Mouse (Mus musculus) kidney, embryonic 15.5 days (tissue): ENCODE measurements around the gene Pip4k2a. TPM values are rescaled to one million over a fixed set of nuclear protein-coding genes. Genes with fewer than 3 reads are reported as not detected.

Experiments used
- ATAC-seq: fragments of 200-750 bp; cut with Nextera tagmentation; replicated peaks from 2 replicates; pipeline ENCODE4 v1.8.0; 2017; ENCODE audit warnings: moderate TSS enrichment; ENCODE audit not compliant: low FRiP score
- H3K27ac ChIP-seq: fragments of 300-500 bp; sonication (generic); 2 replicates; pipeline ENCODE4 v1.5.1; 2015; ENCODE audit warnings: mild to moderate bottlenecking, inconsistent platforms
- H3K27me3 ChIP-seq: fragments of 300-500 bp; sonication (generic); 2 replicates; pipeline ENCODE4 v1.6.1; 2015; ENCODE audit warnings: inconsistent platforms
- H3K36me3 ChIP-seq: fragments of 300-500 bp; sonication (generic); 2 replicates; pipeline ENCODE4 v1.6.1; 2015; ENCODE audit warnings: inconsistent platforms
- H3K4me1 ChIP-seq: fragments of 300-500 bp; sonication (generic); 2 replicates; pipeline ENCODE4 v1.6.1; 2015; ENCODE audit warnings: inconsistent platforms
- H3K4me2 ChIP-seq: fragments of 300-500 bp; sonication (generic); 2 replicates; pipeline ENCODE4 v1.6.1; 2015; ENCODE audit warnings: moderate library complexity, mild to moderate bottlenecking, inconsistent platforms
- H3K4me3 ChIP-seq: fragments of 300-500 bp; sonication (generic); replicated peaks from 2 replicates; pipeline ENCODE4 v1.5.1; 2015; ENCODE audit warnings: mild to moderate bottlenecking, inconsistent platforms
- H3K9ac ChIP-seq: fragments of 300-500 bp; sonication (generic); 2 replicates; pipeline ENCODE4 v1.6.1; 2015; ENCODE audit warnings: mild to moderate bottlenecking, inconsistent platforms
- H3K9me3 ChIP-seq: fragments of 300-500 bp; sonication (generic); replicated peaks from 2 replicates; pipeline ENCODE4 v1.6.1; 2016; ENCODE audit warnings: inconsistent platforms
- WGBS: fragments of 180-500 bp; shearing (Covaris S2); methylation state at CpG from one replicate; pipeline ENCODE4 v1.1.7; 2015; ENCODE audit warnings: mixed read lengths; 5-methylcytosine and 5-hydroxymethylcytosine counted together
- polyA plus RNA-seq: library from polyadenylated mRNA; unstranded; fragments of >200 nt; fragmentation: Nextera tagmentation; extraction: Ambion mirVana; gene quantifications from 2 replicates; pipeline ENCODE4 v1.2.1, GENCODE M21; 2015

Pip4k2a gene
- polyA plus RNA-seq, 1 experiment from 2014 or later, result 13.2 TPM

GRCm38 (mm10) chr2:18842527-18842926, 155.4 kb downstream of the Pip4k2a start:
- H3K4me1 ChIP-seq, result no peaks in the 10 kb centered on the region
- no peak overlapping the region for H3K27ac ChIP-seq
- WGBS, result 89% methylated on average over 6 of the region's 6 CpGs
- no peak overlapping the region for H3K9ac ChIP-seq
- H3K9me3 ChIP-seq, result no peaks in the 10 kb centered on the region
- no peaks in the 10 kb centered on the region for H3K27me3 ChIP-seq
- H3K4me2 ChIP-seq, result no peak overlapping the region
- ATAC-seq, result no peak
- H3K36me3 ChIP-seq, result peaks cover 42% of the 10 kb centered on the region
- H3K4me3 ChIP-seq, result no peak overlapping the region

- Histone ChIP-seq H3K27me3 (no peaks in the 10 kb centered on the region), H3K9ac (no peak overlapping the region), H3K9me3 (no peaks in the 10 kb centered on the region), H3K27ac (no peak overlapping the region), H3K36me3 (peaks cover 31% of the 10 kb centered on the region), H3K4me3 (no peak overlapping the region), H3K4me2 (no peak overlapping the region), H3K4me1 (no peaks in the 10 kb centered on the region)
- ATAC-seq, result no peak
- WGBS, result 90% methylated on average over 8 of the region's 8 CpGs
Measured at GRCm38 (mm10) chr2:18841051-18841450, 156.9 kb downstream of the Pip4k2a start.

- no peak overlapping the region for H3K4me3 ChIP-seq
- H3K4me2 ChIP-seq, result no peak overlapping the region
- no peak for ATAC-seq
- peaks cover 17% of the 10 kb centered on the region for H3K36me3 ChIP-seq
- no peak overlapping the region for H3K27ac ChIP-seq
- 85% methylated on average over 4 of the region's 4 CpGs for WGBS
- H3K4me1 ChIP-seq, result no peaks in the 10 kb centered on the region
- H3K9ac ChIP-seq, result no peak overlapping the region
- no peaks in the 10 kb centered on the region for H3K9me3 ChIP-seq
- H3K27me3 ChIP-seq, result no peaks in the 10 kb centered on the region
Measured at GRCm38 (mm10) chr2:18839532-18839931, 158.4 kb downstream of the Pip4k2a start.

- H3K27me3 ChIP-seq, result no peaks in the 10 kb centered on the region
- no peak for ATAC-seq
- H3K9me3 ChIP-seq, result no peaks in the 10 kb centered on the region
- WGBS, result 95% methylated on average over 12 of the region's 12 CpGs
- no peak overlapping the region for H3K4me2 ChIP-seq
- no peak overlapping the region for H3K9ac ChIP-seq
- no peak overlapping the region for H3K27ac ChIP-seq
- H3K4me1 ChIP-seq, result no peaks in the 10 kb centered on the region
- no peak overlapping the region for H3K4me3 ChIP-seq
- H3K36me3 ChIP-seq, result 0 out of 2 replicates have a peak, but pooled peaks cover 3% of the 10 kb centered on the region
Measured at GRCm38 (mm10) chr2:18835266-18835908, 162.5 kb downstream of the Pip4k2a start.

- no peaks in the 10 kb centered on the region for H3K27me3 ChIP-seq
- H3K4me3 ChIP-seq, result no peak overlapping the region
- H3K27ac ChIP-seq, result no peak overlapping the region
- 88% methylated on average over 9 of the region's 9 CpGs for WGBS
- no peaks in the 10 kb centered on the region for H3K4me1 ChIP-seq
- no peak for ATAC-seq
- H3K9ac ChIP-seq, result no peak overlapping the region
- no peak overlapping the region for H3K4me2 ChIP-seq
- H3K9me3 ChIP-seq, result no peaks in the 10 kb centered on the region
- no peaks in the 10 kb centered on the region for H3K36me3 ChIP-seq
Measured at GRCm38 (mm10) chr2:18833024-18833590, 164.8 kb downstream of the Pip4k2a start.

GRCm38 (mm10) chr2:18831031-18831774, 166.7 kb downstream of the Pip4k2a start:
- 40% methylated on average over 6 of the region's 6 CpGs for WGBS

GRCm38 (mm10) chr2:18822711-18823110, 175.2 kb downstream of the Pip4k2a start:
- Histone ChIP-seq H3K9ac (no peak overlapping the region), H3K36me3 (no peaks in the 10 kb centered on the region), H3K9me3 (no peaks in the 10 kb centered on the region), H3K4me2 (no peak overlapping the region), H3K4me3 (no peak overlapping the region), H3K27ac (no peak overlapping the region), H3K4me1 (peaks cover 20% of the 10 kb centered on the region), H3K27me3 (no peaks in the 10 kb centered on the region)
- WGBS, result 63% methylated on average over 9 of the region's 9 CpGs
- ATAC-seq, result no peak

More at GRCm38 (mm10) chr2:18831031-18831774, 166.7 kb downstream of the Pip4k2a start:
- no peak overlapping the region for H3K4me2 ChIP-seq
- no peaks in the 10 kb centered on the region for H3K4me1 ChIP-seq
- H3K9me3 ChIP-seq, result no peaks in the 10 kb centered on the region
- no peak for ATAC-seq
- H3K27me3 ChIP-seq, result no peaks in the 10 kb centered on the region
- H3K36me3 ChIP-seq, result no peaks in the 10 kb centered on the region
- no peak overlapping the region for H3K9ac ChIP-seq
- no peak overlapping the region for H3K27ac ChIP-seq
- no peak overlapping the region for H3K4me3 ChIP-seq

- no peaks in the 10 kb centered on the region for H3K36me3 ChIP-seq
- no peaks in the 10 kb centered on the region for H3K9me3 ChIP-seq
- H3K27ac ChIP-seq, result peak overlapping the region; percentile 41
- H3K9ac ChIP-seq, result no peak overlapping the region
- H3K4me2 ChIP-seq, result peak overlapping the region; percentile 53
- H3K4me3 ChIP-seq, result peak overlapping the region; percentile 24
- H3K27me3 ChIP-seq, result no peaks in the 10 kb centered on the region
- WGBS, result 33% methylated on average over 18 of the region's 18 CpGs
- ATAC-seq, result peak; percentile 80
- H3K4me1 ChIP-seq, result peaks cover 20% of the 10 kb centered on the region
Measured at GRCm38 (mm10) chr2:18821451-18822379, 176.2 kb downstream of the Pip4k2a start.

GRCm38 (mm10) chr2:18819520-18819919, 178.4 kb downstream of the Pip4k2a start:
- no peak overlapping the region for H3K27ac ChIP-seq
- no peaks in the 10 kb centered on the region for H3K9me3 ChIP-seq
- H3K9ac ChIP-seq, result no peak overlapping the region
- H3K4me2 ChIP-seq, result no peak overlapping the region
- 82% methylated on average over 7 of the region's 7 CpGs for WGBS
- H3K36me3 ChIP-seq, result no peaks in the 10 kb centered on the region
- no peaks in the 10 kb centered on the region for H3K27me3 ChIP-seq
- no peak for ATAC-seq
- no peak overlapping the region for H3K4me3 ChIP-seq
- H3K4me1 ChIP-seq, result peaks cover 20% of the 10 kb centered on the region

- no peak overlapping the region for H3K9ac ChIP-seq
- H3K27ac ChIP-seq, result no peak overlapping the region
- H3K36me3 ChIP-seq, result no peaks in the 10 kb centered on the region
- no peaks in the 10 kb centered on the region for H3K27me3 ChIP-seq
- H3K4me1 ChIP-seq, result peaks cover under 1% of the 10 kb centered on the region; the same call in 1 of the 2 replicates
- WGBS, result 84% methylated on average over 2 of the region's 2 CpGs
- H3K4me3 ChIP-seq, result no peak overlapping the region
- no peaks in the 10 kb centered on the region for H3K9me3 ChIP-seq
- no peak for ATAC-seq
- no peak overlapping the region for H3K4me2 ChIP-seq
Measured at GRCm38 (mm10) chr2:18816036-18816435, 181.9 kb downstream of the Pip4k2a start.

- Histone ChIP-seq H3K9me3 (no peaks in the 10 kb centered on the region), H3K4me2 (no peak overlapping the region), H3K4me1 (no peaks in the 10 kb centered on the region), H3K4me3 (no peak overlapping the region), H3K36me3 (no peaks in the 10 kb centered on the region), H3K9ac (no peak overlapping the region), H3K27me3 (no peaks in the 10 kb centered on the region), H3K27ac (no peak overlapping the region)
- ATAC-seq, result no peak
- WGBS, result 79% methylated on average over 6 of the region's 6 CpGs
Measured at GRCm38 (mm10) chr2:18815336-18815965, 182.5 kb downstream of the Pip4k2a start.
